Mouse (Mus musculus) olfactory bulb, adult 2 months (tissue): ENCODE data around the gene Zfp830.

ENCODE experiments used
- CTCF ChIP-seq: fragments of 200-500 bp; IDR thresholded peaks from 2 replicates; pipeline ENCODE4 v1.5.1; 2012; ENCODE audit warnings: low read depth, mild to moderate bottlenecking, low read length, moderate library complexity; ENCODE audit not compliant: insufficient read depth
- POLR2A ChIP-seq: fragments of 200-500 bp; IDR thresholded peaks from 2 replicates; pipeline ENCODE4 v1.6.1; 2012; ENCODE audit warnings: mild to moderate bottlenecking, low read depth, low read length, moderate library complexity; ENCODE audit not compliant: insufficient read depth

DNA sequence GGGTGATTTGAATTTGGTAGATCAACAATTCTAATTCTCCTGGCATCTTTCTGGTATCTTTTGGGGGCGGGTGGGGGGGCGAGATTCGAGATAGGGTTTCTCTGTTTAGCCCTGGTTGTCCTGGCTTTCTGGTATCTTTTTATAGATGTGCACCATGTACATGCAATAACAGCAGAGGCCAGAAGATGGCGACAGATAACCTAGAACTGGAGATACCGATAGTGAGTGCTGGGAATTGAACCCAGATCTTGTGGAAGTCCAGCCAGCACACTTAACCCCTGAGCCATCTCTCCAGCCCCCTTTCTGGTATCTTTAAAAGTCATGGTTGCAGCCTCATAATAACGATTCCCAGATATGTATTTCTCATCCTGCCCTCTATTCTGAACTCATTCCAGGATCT lies 18.0 kb upstream of the Zfp830 start:
- TF ChIP-seq POLR2A (no peak), CTCF (no peak)
